Mouse (Mus musculus) gastrocnemius, postnatal 14 days (tissue): ENCODE results near the gene Palmd. TPM values are rescaled to one million over a fixed set of nuclear protein-coding genes. Genes with fewer than 3 reads are reported as not detected.

Experiments used
- DNase-seq: peaks from one replicate; pipeline ENCODE4 v3.0.0; 2021; ENCODE audit warnings: mixed read lengths
- intact Hi-C: fragments of 180-260 bp; cut with DNase I; formaldehyde crosslinking; loops from one replicate; pipeline ENCODE4 v1.15.1; 2025; ENCODE audit warnings: low total_unique reads
- long read RNA-seq, 2 experiments: library from polyadenylated mRNA; stranded (forward); transcript quantifications; one replicate each; pipeline ENCODE4 v2.0.0; 2021
- total RNA-seq, 2 experiments: library from RNA; stranded (reverse); gene quantifications; 2 replicates each; pipeline ENCODE4 v1.2.3; 2021

The Palmd gene
- total RNA-seq, result 10 to 100 TPM; 25.5 to 27.2 TPM
- long read RNA-seq, experiment 1, transcript Palmd-201 (8 exons, 2,433 nt), result major isoform, 29 of 30 reads
- long read RNA-seq, experiment 1, partial matches to known transcripts, result 0 of 30 reads
- long read RNA-seq, experiment 1, other reads (novel, unspliced or antisense), result 1 of 30 reads
- long read RNA-seq, experiment 2, transcript Palmd-201 (8 exons, 2,433 nt), result major isoform, 33 of 33 reads
- long read RNA-seq, experiment 2, partial matches to known transcripts, result 0 of 33 reads
- long read RNA-seq, experiment 2, other reads (novel, unspliced or antisense), result 0 of 33 reads

- intact Hi-C loops, result no loop called here
- DNase-seq, result peak; percentile 57
Measured at GRCm38 (mm10) chr3:116968540-116968997, at the start of gene Palmd. TSS of gene Palmd (minus strand) at chr3:116968987.

DNA sequence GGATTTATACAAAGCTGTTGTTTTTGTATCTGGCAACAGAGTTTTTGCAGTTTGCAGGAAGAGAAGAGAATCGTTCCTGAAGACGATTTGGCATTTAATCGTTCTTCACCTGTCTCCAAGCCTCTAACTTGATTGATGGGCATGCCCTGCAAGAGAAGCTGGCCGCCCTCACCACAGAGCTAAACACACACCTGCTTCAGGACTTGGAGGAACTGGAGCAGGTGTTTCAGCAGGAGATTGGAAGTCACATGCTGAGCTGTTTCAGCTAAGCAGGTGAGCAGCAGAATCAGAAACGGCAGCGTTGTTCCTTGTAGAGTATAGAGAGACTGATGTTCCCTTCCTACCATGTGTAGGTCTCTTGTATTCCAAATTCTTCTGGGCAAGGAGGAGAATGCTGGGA, 41.4 kb upstream of the Palmd start:
- DNase-seq, result no peak
- intact Hi-C loops, result no loop called here

DNA sequence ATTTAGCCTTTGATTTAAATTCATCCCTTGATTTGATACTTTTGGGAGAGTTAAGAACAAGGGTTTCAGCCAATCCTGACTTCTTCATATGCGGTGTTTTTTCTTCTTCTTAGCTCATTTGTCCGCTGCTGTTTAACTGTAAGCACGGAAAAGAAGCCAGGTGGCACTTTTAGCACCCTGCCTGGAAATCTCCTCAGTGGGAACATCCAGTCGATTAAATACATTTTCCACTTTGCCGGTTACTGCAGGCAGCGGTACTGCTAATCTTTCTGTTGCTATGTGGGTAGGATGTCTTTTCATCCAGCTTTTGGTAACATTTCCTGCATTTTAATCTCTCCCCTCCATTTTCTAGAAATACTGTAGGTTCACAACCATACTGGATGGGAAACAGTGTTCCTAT, 38.6 kb upstream of the Palmd start:
- intact Hi-C loops, result no loop called here
- DNase-seq, result no peak

GRCm38 (mm10) chr3:117006636-117007035, 37.8 kb upstream of the Palmd start:
- DNase-seq, result no peak
- intact Hi-C loops, result no loop called here

DNA sequence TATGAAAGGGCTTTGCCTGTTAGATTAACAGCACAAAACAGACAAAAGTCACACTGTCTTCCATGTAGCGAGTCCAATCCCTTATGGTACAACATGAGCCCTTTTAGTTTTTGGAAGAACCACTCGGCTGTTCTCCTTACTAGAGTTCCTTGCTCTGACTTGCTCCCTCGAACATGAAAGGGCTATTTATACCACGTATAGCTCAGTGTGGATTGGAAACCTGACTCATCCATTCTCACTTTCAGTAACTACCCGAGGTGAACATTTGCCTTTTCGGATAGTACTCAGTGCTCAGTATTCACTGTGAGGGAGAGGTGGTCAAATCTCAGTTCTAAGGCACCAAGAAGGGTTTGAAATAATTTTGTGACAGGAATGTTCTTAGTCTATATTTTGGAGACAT, 34.6 kb upstream of the Palmd start:
- intact Hi-C loops, result no loop called here
- DNase-seq, result no peak

- intact Hi-C loops, result no loop called here
- no peak for DNase-seq
Measured at GRCm38 (mm10) chr3:117001686-117002485, 33.1 kb upstream of the Palmd start.

- intact Hi-C loops, result no loop called here
- no peak for DNase-seq
Measured at GRCm38 (mm10) chr3:116993011-116993410, 24.2 kb upstream of the Palmd start.

DNA sequence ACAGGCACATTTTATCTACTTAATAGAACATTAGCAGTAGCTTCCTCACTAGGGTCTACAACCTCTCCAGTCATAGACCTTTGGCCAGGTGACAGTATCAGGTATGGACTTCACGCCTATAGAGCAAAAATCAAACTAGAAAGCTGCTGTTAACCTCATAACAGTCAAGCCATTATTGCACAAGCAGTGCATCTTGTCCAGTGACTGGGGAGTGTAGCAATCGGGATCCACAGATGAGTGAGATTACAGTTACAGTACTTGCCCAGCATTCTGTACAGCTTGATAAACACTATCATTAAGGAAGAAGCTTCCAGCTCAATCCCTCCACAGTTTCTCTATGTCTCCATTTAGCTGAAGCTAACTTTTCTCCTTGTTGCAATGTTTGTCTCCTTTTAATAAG, 22.4 kb upstream of the Palmd start:
- intact Hi-C loops, result no loop called here

GRCm38 (mm10) chr3:116988221-116988620, 19.4 kb upstream of the Palmd start:
- no peak for DNase-seq
- intact Hi-C loops, result no loop called here

More for the DNA sequence above, 22.4 kb upstream of the Palmd start:
- no peak for DNase-seq

DNA sequence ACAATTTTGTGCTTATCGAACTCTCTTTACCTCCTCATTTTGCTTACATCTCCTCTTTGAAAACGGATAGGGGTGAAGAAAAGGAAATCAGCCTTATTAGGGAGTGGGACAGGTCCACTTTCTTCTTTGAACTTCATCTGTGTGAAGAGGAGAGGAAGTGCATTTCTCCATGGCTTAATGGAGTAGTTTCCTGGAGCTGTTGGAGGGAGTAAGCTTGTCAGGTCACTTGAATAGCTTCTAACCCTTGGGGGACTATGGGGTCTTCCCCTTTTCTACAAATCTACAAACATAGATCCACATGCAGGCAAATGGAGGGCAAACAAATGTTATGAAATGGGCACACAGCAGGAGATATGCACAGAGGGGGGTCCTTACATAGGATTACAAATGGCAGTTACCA, 17.7 kb upstream of the Palmd start:
- no peak for DNase-seq
- intact Hi-C loops, result no loop called here

DNA sequence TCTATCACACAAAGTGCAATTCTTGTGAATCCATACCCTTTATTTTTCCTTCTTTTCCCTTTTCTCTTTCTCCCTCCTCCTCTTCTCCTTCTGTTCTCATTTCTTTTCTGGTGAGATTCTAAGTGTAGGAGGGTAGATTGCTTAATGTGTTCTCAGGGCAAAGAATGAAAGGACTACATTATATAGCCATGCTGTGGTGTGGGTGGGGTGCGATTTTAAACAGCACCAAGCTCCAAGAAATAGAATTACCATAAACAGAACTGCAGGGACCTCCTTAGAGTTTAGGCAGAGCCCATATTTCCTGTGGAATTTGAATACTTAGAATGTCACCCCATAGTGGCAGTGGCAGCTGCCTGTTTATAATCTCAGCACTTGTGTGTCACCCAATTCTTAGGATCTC, 17.0 kb upstream of the Palmd start:
- intact Hi-C loops, result no loop called here

DNA sequence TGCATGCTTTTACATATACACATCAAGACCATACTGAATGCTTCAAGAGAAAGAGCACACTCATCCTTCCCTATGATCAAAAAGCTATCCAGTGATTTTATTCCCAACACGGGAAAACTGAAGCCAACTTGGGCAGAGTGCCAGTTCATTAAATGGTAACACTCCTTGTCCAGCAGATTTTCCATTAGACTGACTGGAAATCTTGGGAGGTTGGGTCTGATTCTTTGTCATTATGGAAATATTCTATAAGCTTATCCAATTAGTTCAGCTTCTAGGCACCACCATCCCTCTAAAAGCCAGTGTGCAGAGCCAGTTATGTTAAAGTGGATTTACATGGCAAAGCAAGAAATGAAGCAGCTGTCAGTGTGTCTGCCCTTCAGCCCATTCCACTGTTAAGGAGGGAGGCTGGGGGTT, 16.3 kb upstream of the Palmd start:
- intact Hi-C loops, result no loop called here
- DNase-seq, result no peak

More for the DNA sequence above, 17.0 kb upstream of the Palmd start:
- no peak for DNase-seq

GRCm38 (mm10) chr3:116981811-116982575, 13.2 kb upstream of the Palmd start:
- intact Hi-C loops, result no loop called here
- DNase-seq, result no peak

DNA sequence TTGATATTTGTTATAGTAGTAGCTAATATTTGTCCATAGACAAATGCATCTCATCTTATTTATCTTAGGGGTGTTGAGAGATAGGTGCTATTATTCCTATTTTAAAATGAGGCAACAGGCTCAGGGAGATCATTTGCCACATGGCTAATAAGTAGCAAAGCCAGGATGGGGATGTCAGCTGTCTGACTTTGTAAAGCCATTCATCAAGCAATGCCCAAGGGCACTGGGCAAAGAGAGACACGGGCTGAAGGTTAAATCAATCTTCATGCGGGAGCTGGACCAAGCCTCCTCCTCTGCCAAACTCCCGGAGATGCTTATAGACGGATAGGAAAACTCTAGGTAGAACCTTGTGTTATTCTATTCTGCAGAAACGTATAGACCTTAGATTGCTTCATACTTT, 999 bp upstream of the Palmd start:
- DNase-seq, result no peak
- intact Hi-C loops, result no loop called here

GRCm38 (mm10) chr3:116969003-116969402, 216 bp upstream of the Palmd start:
- intact Hi-C loops, result no loop called here
- no peak for DNase-seq

DNA sequence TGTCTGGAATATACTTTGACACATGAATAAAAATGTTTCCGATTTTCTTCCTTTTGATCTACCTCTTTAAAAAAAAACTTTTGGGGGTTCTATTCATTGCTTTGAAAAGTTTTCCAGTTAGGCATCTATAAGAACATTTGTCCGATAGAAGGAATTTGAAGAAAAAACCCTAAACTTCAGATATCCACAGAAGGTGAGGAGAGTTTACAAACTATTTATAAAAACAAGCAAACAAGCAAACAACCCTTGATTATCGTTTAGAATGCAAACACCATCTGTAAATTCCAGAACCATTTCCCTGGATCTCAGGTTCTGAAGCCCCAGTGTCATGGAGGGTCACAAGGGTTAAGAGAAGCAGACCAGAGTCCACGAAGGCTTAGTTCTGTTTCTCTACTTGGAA, 820 bp downstream of the Palmd start, which contains the start of gene 4930455H04Rik:
TSS of gene 4930455H04Rik (plus strand) at position 301 of the 400 bp plus-strand sequence.
- intact Hi-C loops, result no loop called here
- no peak for DNase-seq

DNA sequence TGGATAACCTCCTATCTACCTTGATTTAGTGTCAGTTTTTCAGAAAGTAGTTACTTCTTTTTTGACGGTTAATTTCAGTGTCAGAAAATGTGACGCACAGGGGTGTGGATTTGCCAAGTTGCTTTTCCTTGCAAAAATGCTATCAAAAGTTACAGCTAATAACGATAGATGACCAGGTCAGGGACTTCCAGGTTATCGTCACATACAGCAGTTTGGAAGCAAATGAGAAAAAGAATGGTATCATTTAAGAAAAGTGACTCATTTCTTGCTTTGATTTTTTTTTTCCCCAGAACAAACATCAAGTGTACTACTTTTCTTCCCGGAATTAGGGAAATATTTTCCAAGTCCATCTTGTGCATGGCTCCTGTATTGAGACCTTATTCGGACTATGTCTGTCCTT, 1.4 kb downstream of the Palmd start:
- intact Hi-C loops, result no loop called here
- DNase-seq, result no peak

DNA sequence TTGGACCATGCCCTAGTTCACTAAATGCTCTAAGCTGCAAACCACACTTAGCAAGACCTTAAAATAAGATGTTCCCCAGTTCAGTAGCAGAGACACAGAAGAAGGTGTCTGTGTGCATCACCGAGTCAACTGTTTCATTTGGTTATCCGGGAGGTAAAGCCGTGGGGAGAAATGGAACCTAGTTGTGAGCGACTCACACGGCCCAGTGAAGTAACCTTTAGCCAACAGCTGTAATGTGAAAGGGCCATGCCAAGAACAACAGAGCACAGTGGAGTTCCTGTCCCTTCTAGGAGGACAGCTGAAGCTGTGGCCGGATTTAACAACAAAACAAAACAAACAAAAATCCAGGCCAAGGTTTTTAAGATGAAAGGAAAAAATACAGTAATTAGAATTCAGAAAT, 2.0 kb downstream of the Palmd start:
- intact Hi-C loops, result no loop called here

GRCm38 (mm10) chr3:116966225-116966624, 2.6 kb downstream of the Palmd start:
- DNase-seq, result peak; percentile 30
- intact Hi-C loops, result no loop called here

More for the DNA sequence above, 2.0 kb downstream of the Palmd start:
- no peak for DNase-seq

DNA sequence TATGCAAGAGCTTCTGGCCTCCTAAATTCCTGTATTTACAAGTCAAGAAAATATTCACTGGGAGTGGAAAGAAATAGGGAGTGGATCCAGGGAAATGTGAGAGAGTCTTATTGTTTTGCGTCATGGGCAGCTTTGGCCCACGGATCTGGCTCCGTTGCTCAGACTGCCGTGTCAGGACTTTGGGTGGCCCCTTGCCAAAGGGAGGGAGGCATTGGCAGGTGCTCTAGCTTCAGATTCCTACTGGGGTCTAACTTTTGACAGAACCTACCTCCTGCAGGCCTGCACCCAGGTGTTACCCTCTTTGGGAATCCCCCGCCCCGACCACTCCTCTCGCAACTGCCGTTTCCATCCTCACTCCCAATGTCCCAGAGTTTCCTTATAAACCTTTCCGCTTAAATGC, 4.4 kb downstream of the Palmd start:
- intact Hi-C loops, result no loop called here
- peak; percentile 53 for DNase-seq
